Mouse (Mus musculus): ENCODE measurements at regions not wholly inside any gene's neighbourhood (a gene's known extent, or its start where the extent isn't known, plus 50 kb on each side); places are given as distances from the start of the nearest gene placed in this dataset.
A peak's percentile ranks its signal among the peaks of the same experiment; 100 is the strongest.

- no peaks in the 10 kb centered on the region for H3K36me3 ChIP-seq
- H3K9ac ChIP-seq: no peak overlapping the region
- H3K27ac ChIP-seq: no peak overlapping the region
- H3K27me3 ChIP-seq: no peaks in the 10 kb centered on the region
- ATAC-seq (replicated peaks; ENCODE audit: low FRiP score): no peak
- H3K9me3 ChIP-seq (replicated peaks): no peaks in the 10 kb centered on the region
- H3K4me2 ChIP-seq: no peak overlapping the region
- 84% methylated on average over 8 of the region's 8 CpGs for WGBS
- peaks cover 21% of the 10 kb centered on the region for H3K4me1 ChIP-seq
- no peak overlapping the region for H3K4me3 ChIP-seq (replicated peaks)
Observed at GRCm38 (mm10) chr3:144378524-144379225, 173.7 kb upstream of the Lmo4 start.

- WGBS: 48% methylated on average over 18 of the region's 18 CpGs
- Histone ChIP-seq H3K4me2 (no peak overlapping the region), H3K27ac (no peak overlapping the region), H3K9ac (no peak overlapping the region), H3K36me3 (no peaks in the 10 kb centered on the region), H3K4me3 (replicated peaks) (no peak overlapping the region), H3K27me3 (no peaks in the 10 kb centered on the region), H3K4me1 (peaks cover 21% of the 10 kb centered on the region), H3K9me3 (replicated peaks) (no peaks in the 10 kb centered on the region)
- no peak for ATAC-seq (replicated peaks; ENCODE audit: low FRiP score)
Observed at GRCm38 (mm10) chr3:144377626-144378523, 172.9 kb upstream of the Lmo4 start.

- peaks cover 19% of the 10 kb centered on the region for H3K4me1 ChIP-seq
- WGBS: 62% methylated on average over 15 of the region's 15 CpGs
Observed at GRCm38 (mm10) chr3:144376463-144377402, 171.7 kb upstream of the Lmo4 start.

GRCm38 (mm10) chr3:144375725-144376412 is 170.8 kb upstream of the Lmo4 start:
- Histone ChIP-seq H3K9me3 (replicated peaks) (no peaks in the 10 kb centered on the region), H3K36me3 (no peaks in the 10 kb centered on the region), H3K9ac (no peak overlapping the region), H3K4me2 (no peak overlapping the region), H3K4me1 (peaks cover 12% of the 10 kb centered on the region), H3K27me3 (no peaks in the 10 kb centered on the region), H3K4me3 (replicated peaks) (no peak overlapping the region), H3K27ac (no peak overlapping the region)
- no peak for ATAC-seq (replicated peaks; ENCODE audit: low FRiP score)
- 71% methylated on average over 12 of the region's 12 CpGs for WGBS

More at GRCm38 (mm10) chr3:144376463-144377402, 171.7 kb upstream of the Lmo4 start:
- H3K4me2 ChIP-seq: no peak overlapping the region
- no peaks in the 10 kb centered on the region for H3K9me3 ChIP-seq (replicated peaks)
- H3K4me3 ChIP-seq (replicated peaks): no peak overlapping the region
- ATAC-seq (replicated peaks; ENCODE audit: low FRiP score): no peak
- H3K36me3 ChIP-seq: no peaks in the 10 kb centered on the region
- H3K27ac ChIP-seq: no peak overlapping the region
- no peaks in the 10 kb centered on the region for H3K27me3 ChIP-seq
- no peak overlapping the region for H3K9ac ChIP-seq

GRCm38 (mm10) chr3:144368300-144368699 is 163.3 kb upstream of the Lmo4 start:
- no peaks in the 10 kb centered on the region for H3K36me3 ChIP-seq
- 48% methylated on average over 4 of the region's 4 CpGs for WGBS
- H3K4me2 ChIP-seq: no peak overlapping the region
- H3K4me3 ChIP-seq (replicated peaks): no peak overlapping the region
- no peaks in the 10 kb centered on the region for H3K9me3 ChIP-seq (replicated peaks)
- no peak for ATAC-seq (replicated peaks; ENCODE audit: low FRiP score)
- no peak overlapping the region for H3K9ac ChIP-seq
- H3K27ac ChIP-seq: no peak overlapping the region
- peaks cover 12% of the 10 kb centered on the region for H3K4me1 ChIP-seq
- H3K27me3 ChIP-seq: 0 out of 2 replicates have a peak, but pooled peaks cover 6% of the 10 kb centered on the region

- H3K4me3 ChIP-seq (replicated peaks): peak overlapping the region; percentile 30
- 0 out of 2 replicates have a peak overlapping the region, but pooled peaks have one; percentile 9 for H3K9ac ChIP-seq
- 0 out of 2 replicates have a peak, but pooled peaks cover 6% of the 10 kb centered on the region for H3K27me3 ChIP-seq
- no peak overlapping the region for H3K27ac ChIP-seq
- H3K4me1 ChIP-seq: peaks cover 12% of the 10 kb centered on the region
- ATAC-seq (replicated peaks; ENCODE audit: low FRiP score): no peak
- no peaks in the 10 kb centered on the region for H3K36me3 ChIP-seq
- H3K4me2 ChIP-seq: peak overlapping the region; percentile 55
- H3K9me3 ChIP-seq (replicated peaks): no peaks in the 10 kb centered on the region
- 17% methylated on average over 7 of the region's 7 CpGs for WGBS
Observed at GRCm38 (mm10) chr3:144367766-144368116, 162.7 kb upstream of the Lmo4 start.

GRCm38 (mm10) chr3:144366976-144367765 is 162.2 kb upstream of the Lmo4 start:
- H3K9ac ChIP-seq: 0 out of 2 replicates have a peak overlapping the region, but pooled peaks have one; percentile 9
- H3K27ac ChIP-seq: no peak overlapping the region
- H3K4me2 ChIP-seq: peak overlapping the region; percentile 55
- peaks cover 12% of the 10 kb centered on the region for H3K4me1 ChIP-seq
- 0 out of 2 replicates have a peak, but pooled peaks cover 6% of the 10 kb centered on the region for H3K27me3 ChIP-seq
- WGBS: 33% methylated on average over 22 of the region's 22 CpGs
- 0 out of 2 replicates have a peak, but pooled peaks have one; percentile 22 for ATAC-seq (replicated peaks; ENCODE audit: low FRiP score)
- no peaks in the 10 kb centered on the region for H3K9me3 ChIP-seq (replicated peaks)
- H3K36me3 ChIP-seq: no peaks in the 10 kb centered on the region
- peak overlapping the region; percentile 30 for H3K4me3 ChIP-seq (replicated peaks)

GRCm38 (mm10) chr3:144365894-144366293 is 160.9 kb upstream of the Lmo4 start:
- Histone ChIP-seq H3K36me3 (no peaks in the 10 kb centered on the region), H3K27ac (no peak overlapping the region), H3K27me3 (0 out of 2 replicates have a peak, but pooled peaks cover 6% of the 10 kb centered on the region), H3K4me2 (no peak overlapping the region), H3K9ac (no peak overlapping the region), H3K4me3 (replicated peaks) (no peak overlapping the region), H3K4me1 (peaks cover 12% of the 10 kb centered on the region), H3K9me3 (replicated peaks) (no peaks in the 10 kb centered on the region)
- 0 out of 2 replicates have a peak, but pooled peaks have one; percentile 33 for ATAC-seq (replicated peaks; ENCODE audit: low FRiP score)
- WGBS: 74% methylated on average over 4 of the region's 4 CpGs

GRCm38 (mm10) chr3:144362472-144362871 is 157.5 kb upstream of the Lmo4 start:
- H3K9ac ChIP-seq: no peak overlapping the region
- 63% methylated on average over 10 of the region's 10 CpGs for WGBS
- no peak overlapping the region for H3K4me3 ChIP-seq (replicated peaks)
- H3K27ac ChIP-seq: no peak overlapping the region
- H3K4me2 ChIP-seq: no peak overlapping the region
- no peaks in the 10 kb centered on the region for H3K27me3 ChIP-seq
- H3K9me3 ChIP-seq (replicated peaks): 0 out of 2 replicates have a peak, but pooled peaks cover 4% of the 10 kb centered on the region
- H3K36me3 ChIP-seq: no peaks in the 10 kb centered on the region
- ATAC-seq (replicated peaks; ENCODE audit: low FRiP score): no peak
- peaks cover 4% of the 10 kb centered on the region; the same call in 1 of the 2 replicates for H3K4me1 ChIP-seq

- no peaks in the 10 kb centered on the region for H3K36me3 ChIP-seq
- 85% methylated on average over 4 of the region's 4 CpGs for WGBS
- H3K9me3 ChIP-seq (replicated peaks): 0 out of 2 replicates have a peak, but pooled peaks cover 4% of the 10 kb centered on the region
- H3K4me3 ChIP-seq (replicated peaks): no peak overlapping the region
- no peak for ATAC-seq (replicated peaks; ENCODE audit: low FRiP score)
- H3K27me3 ChIP-seq: no peaks in the 10 kb centered on the region
- no peak overlapping the region for H3K9ac ChIP-seq
- no peaks in the 10 kb centered on the region for H3K4me1 ChIP-seq
- H3K4me2 ChIP-seq: no peak overlapping the region
- no peak overlapping the region for H3K27ac ChIP-seq
Observed at GRCm38 (mm10) chr3:144361203-144361978, 156.4 kb upstream of the Lmo4 start.

Data from kidney, embryonic 15.5 days (tissue).